Mouse (Mus musculus): Measurements from ENCODE around the gene Araf. TPM values are rescaled to one million over a fixed set of nuclear protein-coding genes. Genes with fewer than 3 reads are reported as not detected.
"Not testable (repeated sequence)": the region's sequence is repeated elsewhere in the genome, so short reads cannot be mapped to it uniquely, and the experiment has no call there.

The Araf gene
- 100 to 1,000 TPM; 183 to 186 TPM for total RNA-seq (2021)
- long read RNA-seq, transcript Araf-201 (16 exons, 2,358 nt), result minor isoform, 6 of 145 reads
- long read RNA-seq, transcript Araf-202 (6 exons, 1,520 nt), result major isoform, 80 of 145 reads
- long read RNA-seq, partial matches to known transcripts, result 43 of 145 reads
- long read RNA-seq, other reads (novel, unspliced or antisense), result 14 of 145 reads

DNA sequence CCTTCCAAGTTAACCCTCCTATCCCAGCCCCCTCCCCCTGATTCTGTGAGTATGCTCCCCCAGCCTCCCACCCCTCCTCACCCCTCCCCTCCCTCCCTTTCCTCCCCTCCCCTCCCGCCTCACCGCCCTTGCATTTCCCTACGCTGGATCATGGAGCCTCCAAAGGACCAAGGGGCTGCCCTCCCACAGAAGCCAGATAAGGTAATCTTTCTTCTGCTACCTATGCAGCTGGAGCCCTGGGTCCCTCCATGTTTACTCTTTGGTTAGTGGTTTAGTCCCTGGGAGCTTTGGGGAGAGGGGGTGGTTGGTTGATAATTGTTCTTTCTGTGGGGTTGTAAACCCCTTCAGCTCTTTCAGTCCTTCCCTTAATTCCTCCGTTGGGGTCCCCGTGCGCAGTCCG lies at the start of gene Araf:
TSS of gene Araf (plus strand) at position 134 of the 400 bp plus-strand sequence.
- DNase-seq (ENCODE audit: low spot score in 2 of 2), result no peak

DNA sequence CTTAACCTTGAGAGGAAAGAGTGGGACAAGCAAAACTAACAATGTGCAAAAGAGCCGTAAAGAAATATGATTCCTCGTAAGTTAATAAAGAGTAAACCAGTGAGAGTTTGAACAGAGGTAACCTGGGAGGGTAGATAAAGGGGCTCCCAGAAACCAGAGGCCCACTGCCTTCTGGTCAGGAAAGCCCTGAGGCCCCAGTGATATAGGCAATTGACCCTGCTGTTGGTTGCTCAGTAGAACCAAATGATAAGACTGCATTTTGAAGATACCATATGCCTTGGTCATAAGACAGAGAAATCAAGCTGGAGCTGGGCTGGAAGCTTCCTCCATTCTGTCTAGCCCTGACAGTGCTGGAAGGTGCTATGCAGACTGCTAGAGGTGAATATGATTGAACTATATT lies 48.8 kb upstream of the Araf start:
- no peak for DNase-seq (ENCODE audit: low spot score in 2 of 2)

DNA sequence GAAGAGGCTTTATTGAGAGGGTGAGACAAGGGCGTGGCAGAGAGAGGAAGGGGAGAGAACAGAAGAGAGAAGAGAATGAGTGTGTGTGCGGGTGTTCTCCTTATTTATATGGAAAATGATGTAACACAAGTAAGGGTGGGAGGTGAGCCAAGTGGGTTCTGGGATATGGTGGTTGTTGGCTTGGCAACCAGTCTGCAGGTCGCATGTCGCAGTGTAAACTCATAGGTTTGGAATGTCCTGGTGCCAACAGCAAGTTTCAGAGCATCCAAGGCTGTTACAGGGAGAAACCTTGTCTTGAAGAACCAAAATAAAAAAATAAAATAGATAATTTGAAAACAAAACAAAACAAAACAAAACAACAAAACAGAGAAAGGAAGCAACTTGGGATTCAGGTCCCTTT lies 36.4 kb upstream of the Araf start:
- no peak for DNase-seq (ENCODE audit: low spot score in 2 of 2)

DNA sequence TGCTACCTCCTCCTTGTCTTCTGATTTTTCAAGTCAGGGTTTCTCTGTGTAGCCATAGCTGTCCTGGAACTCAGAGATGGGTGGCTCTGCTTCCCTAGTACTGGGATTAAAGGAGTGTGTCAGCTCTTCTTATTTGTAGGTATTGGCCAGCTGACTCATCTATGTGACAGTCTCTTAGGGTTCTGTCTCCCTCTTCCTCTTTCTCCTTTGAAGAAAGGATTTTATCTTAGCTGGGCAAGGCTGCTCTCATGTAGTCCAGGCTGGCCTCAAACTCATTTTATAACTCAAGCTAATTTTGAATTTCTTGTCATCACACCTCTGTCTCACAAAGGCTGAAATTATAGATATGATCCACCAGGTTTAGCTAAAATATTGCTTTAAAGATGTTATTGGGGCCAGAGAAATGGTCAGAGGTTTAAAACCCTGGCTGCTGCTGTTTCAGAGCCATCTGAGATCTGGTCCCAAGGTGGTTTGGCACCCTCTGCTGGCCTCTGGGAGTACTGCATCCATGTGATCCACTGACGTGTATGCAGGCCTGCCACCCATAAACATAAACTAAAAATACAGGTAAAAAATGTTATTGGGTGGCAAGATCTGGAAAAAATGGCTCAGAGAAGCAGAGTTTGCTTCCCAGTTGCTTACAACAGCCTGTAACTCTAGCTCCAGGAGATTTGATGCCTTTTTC lies 26.8 kb upstream of the Araf start:
- DNase-seq (ENCODE audit: low spot score in 2 of 2), result peak; percentile 54 to 90

DNA sequence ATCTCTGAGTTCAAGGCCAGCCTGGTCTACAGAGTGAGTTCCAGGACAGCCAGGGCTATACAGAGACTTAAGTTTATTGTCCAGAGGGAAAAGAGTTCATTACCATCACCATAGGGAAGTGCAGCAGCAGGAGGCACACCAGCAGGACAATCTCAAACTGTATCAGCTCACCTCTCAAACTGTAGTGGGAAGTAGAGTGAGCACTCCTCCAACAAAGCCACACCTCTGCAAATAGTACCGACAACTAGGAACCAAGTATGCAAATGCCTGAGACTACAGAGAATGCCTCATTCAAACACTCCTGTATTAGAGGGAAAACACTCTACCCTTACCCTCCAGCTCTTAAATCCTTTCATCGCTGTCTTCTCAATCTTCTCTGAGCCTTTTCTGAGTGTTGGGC lies 25.9 kb upstream of the Araf start:
- DNase-seq (ENCODE audit: low spot score in 2 of 2), result no peak

DNA sequence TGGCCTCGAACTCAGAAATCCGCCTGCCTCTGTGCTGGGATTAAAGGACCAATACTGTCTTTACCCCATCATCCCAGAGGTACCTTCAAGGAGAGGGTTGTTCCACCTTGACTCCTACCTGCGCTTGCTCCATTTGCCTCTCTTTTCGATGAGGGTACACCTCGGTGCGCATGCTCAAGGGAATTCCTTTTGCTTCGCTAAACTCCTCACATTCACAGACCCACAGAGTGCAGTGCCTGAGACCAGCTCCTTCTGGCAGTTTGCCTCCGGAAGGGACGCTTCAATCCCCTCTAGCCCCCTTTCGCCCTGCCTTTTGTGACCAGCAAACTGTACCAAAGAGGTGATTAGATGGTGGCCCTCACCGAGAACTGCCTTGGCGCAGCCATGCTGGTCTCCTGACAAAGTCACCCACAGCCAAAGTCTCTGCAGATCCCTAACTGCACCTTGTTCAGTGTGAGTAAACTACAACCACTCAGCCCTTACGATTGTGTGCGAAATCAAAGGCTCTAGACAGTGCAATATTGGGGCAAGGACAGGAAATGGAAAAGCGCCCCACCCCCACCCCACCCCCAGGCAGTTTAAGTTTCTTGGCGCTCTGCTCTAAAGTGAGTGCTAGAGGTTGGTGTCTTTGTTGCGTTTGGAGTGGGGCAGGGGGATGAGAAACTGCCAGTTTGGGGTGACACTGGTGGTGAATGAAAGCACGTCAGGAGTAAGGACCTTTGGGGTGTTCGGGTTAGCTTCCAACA lies 22.2 kb upstream of the Araf start:
- no peak for DNase-seq (ENCODE audit: low spot score in 2 of 2)

DNA sequence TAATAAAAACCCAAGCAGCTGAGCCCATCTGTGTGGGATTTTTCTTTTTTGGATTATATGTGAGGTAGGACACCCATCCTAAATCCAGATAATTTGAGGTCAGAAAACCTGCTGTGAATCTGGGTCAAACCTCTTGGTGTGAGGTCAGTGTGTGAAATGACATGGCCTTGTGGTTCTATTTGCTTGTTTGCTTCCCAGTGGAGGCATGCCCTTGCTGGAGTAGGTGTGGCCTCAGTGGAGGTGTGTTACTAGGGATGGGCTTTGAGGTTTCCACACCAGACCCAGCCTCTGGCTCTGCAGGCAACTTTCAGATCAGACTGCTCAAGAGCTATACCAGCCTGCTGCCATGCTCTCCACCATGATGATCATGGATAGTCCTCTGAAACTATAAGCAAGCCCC lies 20.0 kb upstream of the Araf start:
- DNase-seq (ENCODE audit: low spot score in 2 of 2), result no peak

DNA sequence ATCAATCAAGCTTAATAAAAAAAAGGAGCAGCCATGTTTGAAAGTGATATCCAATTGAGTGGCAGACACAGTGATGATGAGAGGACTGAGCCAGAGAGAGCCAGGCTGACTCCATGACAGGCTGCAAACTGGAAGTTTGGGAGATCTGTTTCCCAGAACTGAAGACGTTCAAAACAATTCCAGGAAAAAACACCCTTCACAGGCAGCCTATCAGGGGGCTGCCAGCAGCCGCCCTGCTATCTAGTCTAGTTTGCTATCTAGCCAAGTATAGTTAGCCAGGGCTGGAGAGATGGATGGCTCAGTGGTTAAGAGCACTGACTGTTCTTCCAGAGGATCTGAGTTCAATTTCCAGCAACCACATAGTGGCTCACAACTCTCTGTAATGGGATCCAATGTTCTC lies 10.3 kb upstream of the Araf start:
- DNase-seq (ENCODE audit: low spot score in 2 of 2), result no peak

DNA sequence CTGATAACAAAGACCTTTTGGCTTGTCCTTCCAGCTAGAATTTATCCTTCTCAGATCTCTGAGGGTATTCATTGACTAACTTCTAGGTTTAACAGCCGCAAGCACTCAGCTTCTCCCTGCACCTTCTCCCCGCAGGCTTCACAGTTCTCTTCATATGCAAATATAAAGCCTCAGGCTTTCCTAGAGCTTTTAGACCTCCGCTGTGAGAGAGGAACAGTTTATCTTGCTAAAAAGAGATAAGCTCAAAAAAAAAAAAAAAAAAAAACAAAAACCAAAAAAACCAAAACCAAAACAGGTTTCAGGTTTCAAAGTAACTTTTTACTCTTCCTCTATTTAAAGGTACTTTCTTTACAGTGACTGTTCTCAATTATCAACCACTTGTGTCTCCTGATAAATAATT lies 5.2 kb upstream of the Araf start:
- DNase-seq (ENCODE audit: low spot score in 2 of 2), result no peak

DNA sequence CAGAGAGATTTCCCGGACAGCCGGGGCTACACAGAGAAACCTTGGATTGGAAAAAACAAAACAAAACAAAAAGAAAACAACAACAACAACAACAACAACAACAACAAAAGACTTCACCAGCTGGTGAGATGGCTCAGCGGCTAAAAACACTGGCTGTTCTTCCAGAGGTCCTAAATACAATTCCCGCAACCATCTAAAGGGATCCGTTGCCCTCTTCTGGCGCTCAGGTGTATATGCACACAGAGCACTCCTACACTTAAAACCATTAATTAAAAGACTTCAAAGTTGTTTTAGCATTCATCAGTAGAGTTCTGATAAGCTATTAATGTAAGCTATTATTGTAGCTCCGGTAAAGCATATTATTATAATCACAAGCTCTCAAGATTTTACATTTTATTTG lies 4.4 kb upstream of the Araf start:
- no peak for DNase-seq (ENCODE audit: low spot score in 2 of 2)

DNA sequence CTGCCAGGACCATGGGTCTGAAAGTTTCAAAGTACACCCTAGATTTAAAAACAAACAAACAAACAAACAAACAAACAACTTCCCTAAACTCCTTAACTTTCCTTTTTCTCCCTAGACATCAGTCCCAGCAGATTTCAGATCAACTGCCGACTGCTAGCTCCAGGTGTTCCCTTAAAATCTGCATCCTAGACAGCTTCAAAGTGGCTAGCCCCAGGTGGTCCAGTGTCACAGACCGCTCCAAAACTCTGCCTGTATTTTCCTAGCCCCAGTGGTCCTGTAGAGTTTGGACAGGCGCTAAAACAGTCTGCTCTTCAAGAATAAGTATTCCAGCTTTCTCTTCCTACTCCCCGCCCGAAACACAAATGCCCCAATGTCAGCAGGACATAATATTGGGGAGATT lies 3.4 kb upstream of the Araf start:
- no peak for DNase-seq (ENCODE audit: low spot score in 2 of 2)

DNA sequence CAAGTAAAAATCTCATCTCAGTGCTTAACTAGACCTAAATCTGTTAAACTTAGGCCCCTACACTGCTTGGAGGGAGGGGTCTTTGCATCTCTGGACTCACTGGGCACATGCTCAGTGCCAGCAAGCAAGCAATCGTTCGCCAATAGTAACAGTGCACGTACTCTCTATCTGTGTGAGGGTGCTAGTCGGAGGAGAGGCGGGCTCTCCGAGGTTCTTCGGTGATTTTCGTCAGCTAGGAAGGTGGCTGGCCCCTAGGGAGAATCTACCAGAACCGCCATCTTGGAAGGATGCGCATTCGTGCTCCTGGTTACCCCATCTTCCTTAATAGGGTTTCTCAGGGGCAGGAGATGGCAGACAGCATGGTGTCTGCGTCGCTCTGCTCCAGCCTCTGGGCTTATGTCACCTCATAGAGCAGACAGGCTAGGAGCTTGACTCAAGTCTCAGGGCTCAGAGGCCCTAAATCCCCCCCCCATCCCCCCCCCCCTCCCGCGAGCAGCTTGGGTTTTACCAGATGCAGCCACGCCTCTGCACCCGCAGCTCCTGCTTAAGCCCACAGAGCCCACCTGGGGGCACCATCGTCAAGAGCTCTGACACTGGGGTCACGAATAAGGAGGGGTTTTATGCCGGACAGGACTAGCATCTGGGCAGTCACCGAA lies 655 bp downstream of the Araf start:
- peak; percentile 75 to 89 for DNase-seq (ENCODE audit: low spot score in 2 of 2)

DNA sequence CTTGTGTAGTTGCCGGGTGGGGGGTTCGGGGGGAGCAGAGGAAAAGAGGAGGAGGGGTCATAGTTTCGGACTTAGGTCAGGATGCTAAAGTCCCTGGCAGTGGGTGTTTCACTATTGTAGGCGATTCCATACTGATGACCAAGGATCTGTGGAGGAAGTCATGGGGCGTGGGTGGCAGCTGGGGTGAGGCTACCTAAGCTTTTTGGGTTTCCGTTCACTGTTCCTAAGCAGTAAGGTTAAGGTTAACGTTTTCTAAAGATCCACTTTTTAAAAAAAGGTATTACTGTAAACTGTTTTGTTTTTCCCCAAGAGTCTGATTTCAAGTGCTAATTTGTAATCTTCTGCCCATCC lies 1.2 kb downstream of the Araf start:
- DNase-seq (ENCODE audit: low spot score in 2 of 2), result no peak

DNA sequence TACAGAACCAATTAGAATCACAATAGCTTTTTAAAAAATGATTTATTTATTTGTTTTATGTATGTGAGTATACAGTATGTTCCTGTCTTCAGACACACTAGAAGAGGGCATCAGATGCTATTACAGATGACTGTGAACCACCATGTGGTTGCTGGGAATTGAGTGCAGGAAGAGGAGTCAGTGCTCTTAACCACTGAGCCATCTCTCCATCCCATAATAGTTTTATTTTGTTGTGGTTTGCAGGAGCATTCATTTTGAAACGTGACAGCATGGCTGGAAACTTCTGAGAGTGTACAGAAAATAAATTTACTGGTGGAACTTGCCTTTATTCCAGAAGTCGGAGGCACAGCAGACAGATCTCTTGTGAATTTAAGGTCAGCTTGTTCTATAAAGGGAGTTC lies 3.8 kb downstream of the Araf start:
- no peak for DNase-seq (ENCODE audit: low spot score in 2 of 2)

DNA sequence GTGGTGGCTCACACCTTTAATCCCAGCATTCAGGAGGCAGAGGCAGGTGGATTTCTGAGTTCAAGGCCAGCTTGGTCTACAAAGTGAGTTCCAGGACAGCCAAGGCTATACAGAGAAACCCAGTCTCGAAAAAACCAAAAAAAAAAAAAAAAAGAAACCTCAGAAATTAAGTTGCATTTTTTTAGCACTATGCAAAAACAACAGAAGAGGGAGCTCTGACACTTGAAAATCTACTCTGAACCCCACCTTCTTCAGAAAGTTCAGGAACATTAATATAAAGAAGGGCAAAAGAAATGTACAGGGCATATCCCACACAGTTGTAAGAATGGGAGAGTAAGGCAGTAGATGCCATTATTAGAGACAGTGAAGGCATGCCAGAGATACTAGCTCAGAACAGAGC lies 6.7 kb downstream of the Araf start:
- not testable (repeated sequence) for DNase-seq (ENCODE audit: low spot score in 2 of 2)

DNA sequence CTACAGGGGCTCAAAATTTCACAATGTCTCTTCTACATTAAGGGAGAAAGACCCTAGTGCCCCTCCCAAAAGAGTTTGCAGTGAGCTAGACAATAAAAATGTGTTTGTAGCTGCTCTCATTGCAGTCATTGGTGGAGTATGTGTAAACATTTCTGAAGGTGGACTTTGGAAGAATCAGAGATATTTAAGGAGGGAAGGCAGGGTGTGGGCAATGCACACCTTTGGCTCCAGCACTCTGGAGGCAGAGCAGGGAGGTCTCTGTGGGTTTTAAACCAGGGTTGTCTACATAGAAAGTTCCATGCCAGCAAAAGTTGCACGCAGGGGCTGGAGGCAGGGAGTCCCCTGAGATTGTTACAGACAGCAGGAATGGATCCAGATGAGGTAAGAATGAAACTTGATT lies 8.7 kb downstream of the Araf start:
- DNase-seq (ENCODE audit: low spot score in 2 of 2), result no peak

DNA sequence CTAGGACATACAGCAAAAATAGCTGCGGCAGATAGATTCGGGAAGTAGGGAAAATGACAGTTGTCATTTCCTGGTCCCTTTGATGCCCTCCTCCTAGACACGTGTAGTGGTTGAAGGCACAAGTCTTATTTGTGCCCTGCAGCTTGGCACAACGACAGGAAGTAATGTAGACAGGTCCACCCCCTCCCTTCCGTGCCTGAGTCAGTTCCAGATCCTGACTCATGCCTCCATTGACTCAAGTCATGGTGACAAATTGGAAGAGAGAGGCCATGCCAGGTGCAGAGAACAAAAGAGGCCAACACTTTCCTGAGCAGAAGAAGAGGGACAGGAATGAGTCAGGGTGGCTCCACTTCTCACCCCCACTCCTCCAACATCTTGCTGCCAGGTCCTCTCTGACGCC lies 19.4 kb downstream of the Araf start:
- peak in 1 of 2 experiments; percentile 10 for DNase-seq (ENCODE audit: low spot score in 2 of 2)

DNA sequence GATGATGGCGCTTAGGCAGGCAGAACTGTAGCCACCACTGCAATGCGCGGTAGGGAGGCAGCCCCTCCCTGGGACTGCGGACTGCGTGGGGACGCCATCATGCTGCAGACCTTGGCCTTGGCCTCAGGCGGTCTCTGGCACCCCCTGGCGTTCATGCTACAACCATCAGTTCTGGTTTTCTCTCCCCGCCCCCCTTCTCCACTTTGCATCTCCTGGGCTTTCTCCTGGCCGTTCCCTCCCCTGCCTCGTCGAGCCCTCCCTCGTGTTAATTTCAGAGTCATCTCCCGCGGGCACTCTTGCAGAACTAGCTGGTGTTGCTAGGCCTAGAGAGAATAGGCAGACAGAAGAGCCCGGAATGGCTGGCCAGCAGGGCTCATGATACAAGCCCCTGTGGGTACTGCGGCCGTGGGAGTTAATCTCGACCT lies 21.6 kb downstream of the Araf start:
- peak; percentile 59 to 81 for DNase-seq (ENCODE audit: low spot score in 2 of 2)

DNA sequence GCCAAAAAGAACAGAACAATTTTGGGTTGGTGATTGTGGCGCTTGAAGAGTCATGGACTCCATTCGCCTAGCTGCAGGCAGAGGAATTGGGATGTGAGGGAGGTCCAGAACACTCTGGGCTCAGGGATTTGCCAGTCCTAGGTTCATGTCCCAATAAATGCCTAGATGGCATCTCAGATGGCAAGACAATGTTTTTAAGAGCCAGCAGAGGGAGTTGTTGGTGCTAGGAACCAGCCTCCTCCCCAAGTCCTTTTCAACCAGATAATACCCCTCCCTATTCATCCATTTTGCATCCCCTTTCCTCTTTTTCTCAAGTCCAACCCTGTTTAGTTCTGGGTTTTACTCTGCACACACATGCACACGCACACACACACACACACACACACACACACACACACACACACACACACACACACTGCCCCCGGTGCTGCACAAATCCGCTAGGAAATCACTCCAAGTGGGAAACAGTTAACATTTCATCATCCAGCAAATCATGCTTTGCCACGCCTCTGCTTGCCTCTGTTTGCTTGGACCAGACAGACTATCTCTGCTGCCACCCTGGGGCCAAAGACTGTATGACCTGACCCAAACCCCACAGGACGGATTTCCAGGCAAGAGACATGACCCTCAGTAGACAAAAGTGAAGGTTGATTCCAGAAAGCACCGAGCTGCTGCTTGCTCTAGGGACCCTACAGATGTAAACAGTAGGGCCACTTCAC lies 22.3 kb downstream of the Araf start:
- DNase-seq (ENCODE audit: low spot score in 2 of 2), result peak; percentile 18 to 49

DNA sequence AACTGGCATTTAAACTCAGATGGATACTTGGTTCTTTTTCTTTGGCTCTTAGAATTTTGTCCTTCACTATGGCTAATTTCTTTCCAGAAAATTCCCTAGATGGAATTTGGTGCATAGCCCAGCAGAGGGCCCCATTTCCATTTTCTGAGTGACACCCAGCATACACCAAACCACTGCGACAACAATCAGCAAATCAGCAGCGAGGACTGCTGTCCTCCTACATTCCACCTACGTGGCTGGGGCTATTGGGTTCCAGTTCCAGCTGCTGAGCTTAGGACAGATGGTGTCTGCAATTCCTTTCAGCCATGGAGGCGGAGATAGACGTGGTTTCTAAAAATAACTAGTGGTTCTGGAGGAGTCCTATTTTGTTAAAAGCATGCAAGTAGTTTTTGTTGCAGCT lies 31.3 kb downstream of the Araf start:
- peak; percentile 68 to 79 for DNase-seq (ENCODE audit: low spot score in 2 of 2)

DNA sequence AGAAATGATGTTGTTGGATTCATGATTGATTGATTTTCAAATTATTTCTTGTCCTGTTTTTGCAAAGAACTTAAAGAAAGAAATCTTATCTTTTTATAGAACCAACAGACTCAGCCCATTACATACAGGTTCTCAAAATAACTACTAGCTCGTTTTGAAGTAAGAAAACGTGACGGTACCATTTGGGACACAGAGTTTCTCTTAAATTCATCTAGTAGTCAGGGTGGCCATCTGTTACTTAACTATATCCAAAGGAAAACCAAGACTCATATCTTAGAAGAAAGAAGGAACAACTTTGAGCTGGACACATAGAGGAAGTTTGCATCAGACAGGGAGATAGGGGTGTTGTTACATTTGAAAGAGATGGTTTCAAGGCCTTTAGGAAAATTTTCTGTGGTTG lies 49.6 kb downstream of the Araf start:
- no peak for DNase-seq (ENCODE audit: low spot score in 2 of 2)

DNA sequence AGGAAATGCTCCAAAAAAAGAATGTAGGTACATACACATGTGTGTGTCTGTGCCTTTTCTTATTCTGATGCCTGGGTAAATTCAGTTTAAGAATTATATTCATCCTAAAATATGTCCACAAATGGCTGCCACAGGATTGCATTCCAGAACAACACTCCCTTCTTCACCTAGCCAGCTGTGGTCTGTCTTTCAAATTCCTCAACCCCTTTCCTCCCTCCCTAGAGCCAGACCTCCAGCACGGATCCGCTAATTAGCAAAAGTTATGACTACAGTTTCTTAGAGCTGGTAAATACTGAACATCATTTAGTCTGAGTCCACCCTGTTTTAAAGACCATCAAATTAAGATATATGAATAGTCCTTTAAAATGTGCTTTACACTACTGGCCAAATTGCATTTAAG lies 50.2 kb downstream of the Araf start:
- no peak for DNase-seq (ENCODE audit: low spot score in 2 of 2)
